Mouse (Mus musculus) heart, postnatal 4 days (tissue): ENCODE measurements around the gene Grk6. TPM values are rescaled to one million over a fixed set of nuclear protein-coding genes. Genes with fewer than 3 reads are reported as not detected.
"Not testable (repeated sequence)": the region's sequence is repeated elsewhere in the genome, so short reads cannot be mapped to it uniquely, and the experiment has no call there.

Experiments
- DNase-seq: peaks from one replicate; pipeline ENCODE4 v3.0.0; 2021
- total RNA-seq, 2 experiments: library from RNA; stranded (reverse); gene quantifications; 2 replicates each; pipeline ENCODE4 v1.2.3; 2021

The Grk6 gene
- total RNA-seq, 2 experiments from 2014 or later: 29.9 to 31.1 TPM

DNA sequence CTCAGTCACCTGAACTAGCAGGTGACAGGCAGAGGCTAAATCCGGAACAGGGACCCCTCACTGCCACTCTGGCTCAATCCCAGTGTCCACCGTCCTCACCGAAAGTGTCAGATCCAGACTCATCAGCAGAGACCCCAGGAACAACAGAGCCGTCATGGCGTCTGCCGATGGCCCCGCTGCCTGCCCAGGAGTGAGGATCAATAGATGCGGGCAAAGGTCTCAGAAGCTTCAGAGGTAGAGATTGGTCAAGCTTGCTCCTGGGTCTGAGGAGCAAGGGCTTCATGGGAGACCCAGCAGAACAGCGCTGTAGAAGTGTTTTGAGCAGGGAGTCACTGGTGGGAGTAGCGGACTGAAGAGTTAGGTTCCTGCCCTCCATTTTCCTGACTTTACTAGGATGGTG is 18.3 kb upstream of the Grk6 start, which contains the start of gene F12:
Gene F12, minus strand, starts transcription at position 181 of the 400 bp plus-strand sequence.
- no peak for DNase-seq

DNA sequence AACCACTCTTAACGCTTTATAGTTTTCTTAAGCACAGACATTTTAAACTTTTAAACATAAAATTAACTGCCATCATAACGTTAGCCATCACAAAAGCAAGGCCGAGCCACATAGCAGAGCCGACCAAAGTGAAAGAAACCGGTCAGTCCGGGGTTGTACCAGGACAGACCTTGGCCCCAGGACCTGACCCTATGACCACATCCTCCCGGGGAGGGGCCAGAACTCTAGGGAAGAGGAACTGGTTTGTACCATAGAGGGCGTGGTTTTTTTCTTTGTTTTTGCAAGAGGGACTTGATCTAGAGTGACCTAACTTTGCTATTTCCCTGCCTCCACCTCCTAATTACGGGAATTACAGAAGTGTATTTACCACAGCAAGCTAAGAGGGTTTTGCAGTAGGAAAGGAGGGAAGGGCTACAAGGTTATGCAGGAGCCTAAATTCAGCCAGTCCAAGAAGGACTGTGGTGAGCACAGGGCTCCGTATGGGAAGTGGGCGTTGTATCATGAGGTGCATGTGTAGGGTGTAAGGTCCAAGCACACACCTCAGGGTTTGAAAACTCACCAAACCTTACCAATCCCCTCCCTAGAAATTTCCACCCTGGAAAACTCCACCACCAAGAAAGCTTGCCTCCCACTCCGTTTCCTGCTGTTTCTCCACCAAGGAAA is 15.5 kb upstream of the Grk6 start:
- DNase-seq: peak; percentile 39

GRCm38 (mm10) chr13:55430566-55430965 is 14.3 kb upstream of the Grk6 start:
- DNase-seq: no peak

GRCm38 (mm10) chr13:55431889-55432685 is 12.8 kb upstream of the Grk6 start:
- DNase-seq: no peak

DNA sequence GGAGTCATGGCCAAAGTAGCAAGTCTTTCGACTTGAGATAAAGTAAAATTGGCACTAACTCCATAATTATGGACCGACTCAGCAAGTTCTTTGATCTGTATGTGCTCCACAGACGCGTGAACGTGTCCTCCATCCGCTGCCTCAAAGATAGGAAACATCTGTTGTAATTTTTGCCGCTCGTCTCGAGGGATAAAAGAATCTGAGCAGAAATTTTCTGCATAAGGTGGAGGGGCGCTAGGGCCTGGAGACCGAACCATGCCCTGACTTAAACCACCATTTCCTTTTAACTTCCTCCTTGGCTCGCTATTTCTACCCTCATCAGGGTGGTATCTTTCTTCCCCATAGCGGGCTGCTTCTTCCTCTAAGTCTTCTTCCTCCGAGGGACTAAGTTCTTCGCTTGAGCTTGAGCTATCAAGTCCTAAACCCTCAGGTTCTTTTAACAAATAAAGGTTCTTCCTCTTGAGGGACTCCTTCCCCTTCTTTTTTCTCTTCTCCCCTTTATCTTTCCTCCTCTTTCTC is 7.7 kb upstream of the Grk6 start:
- not testable (repeated sequence) for DNase-seq

GRCm38 (mm10) chr13:55443799-55444285 is 1.0 kb upstream of the Grk6 start:
- DNase-seq: no peak

GRCm38 (mm10) chr13:55444286-55444936 is 461 bp upstream of the Grk6 start:
- no peak for DNase-seq

DNA sequence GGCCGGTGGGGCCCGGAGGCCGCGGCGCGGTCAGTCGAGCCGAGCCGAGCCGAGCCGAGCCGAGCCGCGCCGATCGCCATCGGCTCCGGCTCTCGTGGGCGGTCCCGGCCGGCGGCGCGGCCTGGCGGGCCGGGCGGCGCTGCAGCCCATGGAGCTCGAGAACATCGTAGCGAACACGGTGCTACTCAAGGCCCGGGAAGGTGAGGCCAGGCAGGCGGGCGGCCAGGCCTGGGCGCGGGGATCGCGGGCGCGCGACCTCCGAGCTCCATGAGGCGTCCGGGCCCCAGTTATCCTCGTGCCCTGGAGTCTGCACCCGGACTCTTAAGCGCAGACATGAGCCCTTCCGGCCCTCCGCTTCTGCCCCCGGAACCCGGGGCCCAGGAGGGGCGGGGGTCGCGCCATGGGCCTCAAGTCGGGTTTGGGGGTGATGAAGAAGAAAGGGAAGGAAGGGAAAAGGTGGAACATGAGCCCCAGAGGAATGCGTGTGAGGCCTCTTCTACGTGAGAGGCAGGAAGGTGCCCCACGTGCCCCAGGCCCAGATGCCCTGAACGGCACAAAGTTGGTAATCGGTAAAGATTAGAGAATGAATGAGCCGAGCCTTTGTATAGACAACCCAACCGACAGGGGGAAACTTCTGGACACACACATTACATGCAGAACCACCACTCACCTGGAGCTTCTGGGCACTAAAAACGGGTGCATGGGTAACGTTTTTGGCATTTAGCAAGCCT is 654 bp downstream of the Grk6 start:
- DNase-seq: no peak

DNA sequence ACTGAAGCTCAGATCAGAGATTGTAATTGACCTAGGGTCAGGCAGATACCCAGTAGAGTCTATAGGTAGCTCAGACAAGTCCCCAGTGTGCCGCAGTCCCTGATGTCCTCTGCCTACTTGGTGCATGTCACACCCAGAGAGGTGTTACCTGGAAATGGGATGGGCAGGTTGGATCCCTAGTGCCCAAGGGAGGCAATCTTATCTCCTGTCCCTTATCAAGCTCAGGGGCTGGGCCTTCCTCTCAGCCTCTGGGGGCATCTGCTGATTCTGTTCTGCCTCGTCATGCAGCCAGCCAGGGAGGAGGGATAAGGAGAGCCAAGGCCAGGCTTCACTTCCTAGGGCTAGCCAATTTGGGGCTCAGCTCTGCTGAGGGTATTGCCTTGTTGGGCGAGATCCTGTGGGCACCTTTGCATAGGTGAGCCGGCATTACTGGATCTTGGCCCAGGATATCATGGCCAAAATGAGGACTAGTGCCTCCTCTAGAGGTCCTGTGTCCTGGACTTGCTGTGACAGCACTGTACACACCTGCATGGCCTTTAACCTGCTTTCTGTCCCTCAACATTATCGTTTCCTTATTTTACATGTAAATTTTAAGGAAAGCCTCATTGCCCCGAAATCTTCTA is 1.7 kb downstream of the Grk6 start:
- no peak for DNase-seq

DNA sequence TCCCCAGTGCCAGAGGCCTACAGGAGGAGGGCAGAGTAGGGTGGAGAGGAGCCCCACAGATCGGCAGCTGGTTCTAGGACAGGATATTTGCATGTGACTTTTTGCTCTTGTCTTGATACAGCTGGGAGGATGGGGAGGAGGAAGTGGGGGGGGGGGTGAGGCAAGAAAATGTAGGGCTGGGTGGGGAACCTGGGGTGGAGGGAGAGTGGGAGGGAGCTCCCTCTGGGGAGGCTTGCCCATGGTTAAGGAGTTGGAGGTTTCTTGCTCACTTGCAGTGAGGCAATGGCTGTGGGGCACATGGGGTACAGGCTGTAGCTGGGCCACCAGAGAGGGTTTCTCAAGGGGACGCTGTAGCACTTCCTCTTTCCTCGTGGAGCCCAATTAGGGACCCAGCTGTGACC is 2.7 kb downstream of the Grk6 start:
- DNase-seq: no peak

GRCm38 (mm10) chr13:55448131-55448530 is 3.3 kb downstream of the Grk6 start:
- no peak for DNase-seq

GRCm38 (mm10) chr13:55449205-55449604 is 4.3 kb downstream of the Grk6 start:
- DNase-seq: no peak

GRCm38 (mm10) chr13:55449679-55450441 is 5.0 kb downstream of the Grk6 start:
- no peak for DNase-seq

GRCm38 (mm10) chr13:55450511-55450980 is 5.7 kb downstream of the Grk6 start:
- peak; percentile 91 for DNase-seq

- DNase-seq: no peak
Observed at GRCm38 (mm10) chr13:55451296-55451695, 6.4 kb downstream of the Grk6 start.

GRCm38 (mm10) chr13:55451785-55452549 is 7.1 kb downstream of the Grk6 start:
- DNase-seq: peak; percentile 59

- no peak for DNase-seq
Observed at GRCm38 (mm10) chr13:55462965-55463364, 18.1 kb downstream of the Grk6 start.

DNA sequence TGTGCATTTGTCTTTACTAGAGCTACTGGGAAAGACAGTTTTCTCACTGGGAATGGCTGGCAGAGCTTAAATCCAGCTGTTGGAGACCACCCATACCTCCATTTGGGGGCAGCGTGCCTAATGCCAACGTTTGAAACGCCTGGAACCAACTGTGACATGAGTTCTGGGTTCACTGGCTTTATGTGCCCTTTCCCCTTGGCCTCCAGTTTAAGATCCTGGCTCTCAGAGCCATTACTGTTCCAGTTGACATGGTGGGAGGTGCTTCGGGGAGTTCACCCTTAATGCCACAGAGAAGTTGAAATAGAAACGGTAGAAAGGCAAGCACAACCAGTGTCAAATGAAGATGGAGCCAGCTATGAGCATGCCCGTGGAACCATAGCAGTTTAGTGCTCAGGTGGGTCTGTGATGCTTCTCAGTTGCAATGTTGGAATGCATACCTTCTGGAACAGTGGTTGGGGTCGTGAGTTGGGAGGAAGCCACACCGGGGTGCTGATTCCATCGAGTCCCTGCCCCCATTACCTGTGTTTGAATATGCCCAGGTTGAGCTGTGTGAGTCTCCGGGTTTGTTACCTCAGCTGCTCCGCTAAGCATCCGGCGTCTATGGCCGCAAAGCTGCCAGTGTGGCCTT is 18.6 kb downstream of the Grk6 start:
- no peak for DNase-seq
